Mouse (Mus musculus) testis, adult 2 months (tissue): Measurements from ENCODE around the gene Oser1.

Experiments used
- CTCF ChIP-seq: fragments of 200-500 bp; IDR thresholded peaks from 2 replicates; pipeline ENCODE4 v1.5.1; 2012; ENCODE audit warnings: low read depth, mild to moderate bottlenecking, inconsistent platforms, low read length, moderate library complexity; ENCODE audit not compliant: control insufficient read depth, insufficient read depth, insufficient replicate concordance
- POLR2A ChIP-seq: fragments of 200-500 bp; IDR thresholded peaks from 2 replicates; pipeline ENCODE4 v1.6.1; 2012; ENCODE audit warnings: low read depth, mild to moderate bottlenecking, inconsistent platforms, low read length, moderate library complexity; ENCODE audit not compliant: control insufficient read depth

DNA sequence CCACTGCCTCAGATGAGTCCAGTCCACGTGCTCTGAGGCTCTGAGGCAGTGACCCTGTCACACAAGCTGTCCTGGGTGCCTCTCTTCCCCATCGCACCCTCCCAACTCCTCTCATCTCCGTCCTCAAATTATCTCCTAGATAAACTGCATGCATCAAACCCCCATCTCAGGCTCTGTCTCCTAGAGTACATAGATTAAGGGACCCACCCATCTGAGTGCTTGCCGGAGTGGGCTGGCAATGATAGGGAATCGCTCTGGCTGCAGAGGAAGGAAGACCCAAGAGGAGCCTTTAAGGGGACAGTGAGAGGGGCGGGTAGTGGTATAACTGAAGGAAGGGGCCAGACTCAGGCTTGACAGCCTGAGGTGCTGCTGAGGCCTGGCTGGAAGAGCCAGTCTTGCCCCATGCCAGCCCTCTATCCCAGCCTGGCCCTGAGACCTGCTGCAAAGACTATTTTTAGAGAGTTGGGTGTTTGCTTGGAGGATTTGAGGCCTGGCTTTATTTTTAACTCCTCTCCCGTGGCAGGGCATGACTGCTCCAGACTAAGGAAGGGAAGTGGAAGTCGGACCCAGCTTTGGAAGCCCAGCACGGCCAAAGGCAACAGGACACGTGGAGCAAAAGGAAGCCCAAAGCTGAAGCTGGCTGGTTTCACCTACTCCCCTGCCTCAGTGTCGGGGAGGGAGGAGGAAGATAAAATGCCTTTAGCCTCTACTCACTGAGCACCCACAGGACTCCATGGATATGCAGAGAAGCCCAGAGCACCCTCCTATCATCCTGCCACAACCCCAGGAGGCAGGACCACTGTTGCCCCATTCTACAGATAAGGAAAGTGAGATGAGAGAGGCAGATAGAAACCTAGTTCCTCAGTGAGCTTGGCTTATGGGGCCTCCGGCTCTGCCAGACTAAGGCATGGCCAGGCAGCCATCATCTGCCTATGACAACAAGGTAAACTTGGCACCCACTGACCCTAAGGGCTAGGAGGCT, 61.3 kb downstream of the Oser1 start:
- no peak for TF ChIP-seq CTCF
- TF ChIP-seq POLR2A: no peak
